ENCODE assay signal across 10 mouse cellular contexts in the genomic region with DNA sequence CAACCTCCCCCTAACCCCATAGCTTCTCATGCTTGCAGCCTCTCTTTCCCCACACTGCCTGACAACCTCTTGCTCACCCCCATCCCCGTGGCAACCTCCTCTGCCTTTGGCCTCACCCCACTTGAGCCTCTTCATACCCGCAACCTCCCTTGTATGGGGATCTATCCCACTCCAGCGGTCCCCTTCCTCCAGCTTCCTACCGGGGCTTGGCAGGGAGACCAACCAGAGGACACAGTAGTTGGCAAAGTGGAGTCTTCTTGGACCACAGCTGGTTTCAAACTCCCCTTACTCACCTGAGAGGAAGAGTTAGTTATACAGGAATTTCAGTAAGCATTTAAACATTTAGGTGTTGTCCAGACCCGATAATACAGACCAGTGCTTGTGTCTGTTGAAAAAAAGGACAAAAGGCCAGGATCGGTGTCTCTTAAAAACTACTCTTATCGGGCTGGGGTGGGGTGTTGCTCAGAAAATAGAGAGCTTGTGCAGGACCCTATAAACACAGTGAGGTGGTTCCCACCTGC. TPM values are rescaled to one million over a fixed set of nuclear protein-coding genes. Genes with fewer than 3 reads are reported as not detected.
DNase-seq lines count a peak whose midpoint lies in the region; ATAC-seq and TF ChIP-seq lines count a peak whose summit lies in the region.
"Had no signal": no experiment of that assay in that cellular context is flagged by ENCODE, and none has a peak within 500 bp of the region (broad histone marks: within the 10 kb centered on the region; RNA-seq: fewer than 3 reads in every experiment).

No protein-coding gene starts in this region.

- peaks cover 30% of the 10 kb centered on the region for H3K4me1 ChIP-seq in E14TG2a.4 (replicated peaks; ENCODE audit: low read depth, low read length)
- H3K4me1 ChIP-seq in forebrain, postnatal 0 days (ENCODE audit: insufficient read depth): no peaks in the 10 kb centered on the region
- H3K4me1 ChIP-seq in midbrain, embryonic 13.5 days (replicated peaks): peaks cover 25% of the 10 kb centered on the region

- H3K27ac ChIP-seq in forebrain, postnatal 0 days (ENCODE audit: low read depth, low read length): peak overlapping the region; percentile 78; the same call in 1 of the 2 replicates
- 0 out of 2 replicates have a peak overlapping the region, but pooled peaks have one; percentile 16 for H3K27ac ChIP-seq in midbrain, embryonic 13.5 days
- H3K27ac ChIP-seq: macrophage had no signal

- H3K27me3 ChIP-seq in E14TG2a.4 (ENCODE audit: insufficient read depth, low read length): peaks cover 43% of the 10 kb centered on the region
- H3K27me3 ChIP-seq in forebrain, postnatal 0 days (ENCODE audit: insufficient read depth, low read length): no peaks in the 10 kb centered on the region
- peaks cover 29% of the 10 kb centered on the region for H3K27me3 ChIP-seq in midbrain, embryonic 13.5 days

- peaks cover 5% of the 10 kb centered on the region; the same call in 1 of the 2 replicates for H3K9me3 ChIP-seq in E14TG2a.4 (ENCODE audit: low read length)
- no peaks in the 10 kb centered on the region for H3K9me3 ChIP-seq in forebrain, postnatal 0 days (ENCODE audit: low read length)
- H3K9me3 ChIP-seq in midbrain, embryonic 13.5 days: no peaks in the 10 kb centered on the region

- TF ChIP-seq CTCF in E14TG2a.4 (conservative IDR thresholded peaks at IDR 0.05; ENCODE audit: low read length): no peak
- no peak for TF ChIP-seq CTCF in forebrain, postnatal 0 days (IDR thresholded peaks at IDR 0.05; ENCODE audit: low read depth)

- no peak for ATAC-seq in forebrain, postnatal 0 days
- ATAC-seq in midbrain, embryonic 13.5 days: peak; percentile 29; the same call in 1 of the 2 replicates

- H3K4me3 ChIP-seq in E14TG2a.4 (replicated peaks; ENCODE audit: low read length): peak overlapping the region; percentile 41; the same call in 1 of the 2 replicates
- peak overlapping the region; percentile 46 for H3K4me3 ChIP-seq in forebrain, postnatal 0 days (ENCODE audit: low read depth, low read length)
- H3K4me3 ChIP-seq in midbrain, embryonic 13.5 days (replicated peaks): peak overlapping the region; percentile 50; the same call in 1 of the 2 replicates

- no peaks in the 10 kb centered on the region for H3K36me3 ChIP-seq in E14TG2a.4 (ENCODE audit: insufficient read depth, low read length)
- no peaks in the 10 kb centered on the region for H3K36me3 ChIP-seq in forebrain, postnatal 0 days (ENCODE audit: insufficient read depth)
- H3K36me3 ChIP-seq in midbrain, embryonic 13.5 days: no peaks in the 10 kb centered on the region

- H3K9ac ChIP-seq in forebrain, postnatal 0 days: peak overlapping the region; percentile 74; the same call in 1 of the 2 replicates
- peak overlapping the region; percentile 67; the same call in 1 of the 2 replicates for H3K9ac ChIP-seq in midbrain, embryonic 13.5 days (replicated peaks)

- peak overlapping the region; percentile 71 for H3K4me2 ChIP-seq in forebrain, postnatal 0 days (ENCODE audit: low read depth)
- peak overlapping the region; percentile 77 for H3K4me2 ChIP-seq in midbrain, embryonic 13.5 days (replicated peaks)

- 32% methylated on average over 7 of the region's 7 CpGs for WGBS in forebrain, postnatal 0 days
- 16% methylated on average over 7 of the region's 7 CpGs for WGBS in midbrain, embryonic 13.5 days

- peak; percentile 25 for DNase-seq in embryo, embryonic 10.5 days (ENCODE audit: low spot score)
- no peak for DNase-seq in embryo, embryonic 11 days
- no peak for DNase-seq in forebrain, postnatal 0 days
- no peak for DNase-seq in adrenal gland, adult 18-20 months (ENCODE audit: low spot score in 2 of 2)
- DNase-seq in layer of hippocampus, postnatal 36 days: no peak
- no peak for DNase-seq in adrenal gland, postnatal 10 days

RNA-seq across cellular contexts. Expression of a gene that starts 15.9 kb away (rescaled TPM):
- total RNA-seq in forebrain, postnatal 0 days (2014; rRNA removed): 0.15 and 0.24 TPM in 2 replicates
- polyA plus RNA-seq in forebrain, postnatal 0 days (2015; fragmentation: Nextera tagmentation; extraction: Ambion mirVana): 0.05 and 0.10 TPM in 2 replicates
- 0.09 TPM in 1 of 2 replicates, not detected in the other for polyA plus RNA-seq in midbrain, embryonic 13.5 days (2015; fragmentation: Nextera tagmentation; extraction: Ambion mirVana)
- not detected for total RNA-seq in adrenal gland, adult 18-20 months (2021)
- total RNA-seq in layer of hippocampus, postnatal 36 days (2021): not detected
- not detected for total RNA-seq in adrenal gland, postnatal 10 days (2021)
- polyA plus RNA-seq: macrophage had no signal

RNA-seq across cellular contexts. Expression of a gene that starts 28.1 kb away (rescaled TPM):
- total RNA-seq in forebrain, postnatal 0 days (2014; rRNA removed): not detected in 2 replicates
- not detected in 2 replicates for polyA plus RNA-seq in forebrain, postnatal 0 days (2015; fragmentation: Nextera tagmentation; extraction: Ambion mirVana)
- polyA plus RNA-seq in midbrain, embryonic 13.5 days (2015; fragmentation: Nextera tagmentation; extraction: Ambion mirVana): not detected in 2 replicates
- not detected for total RNA-seq in adrenal gland, adult 18-20 months (2021)
- not detected for total RNA-seq in layer of hippocampus, postnatal 36 days (2021)
- total RNA-seq in adrenal gland, postnatal 10 days (2021): not detected
- polyA plus RNA-seq: erythroblast, embryonic 14.5 days; macrophage had no signal

RNA-seq across cellular contexts. Expression of a gene that starts 35.8 kb away (rescaled TPM):
- 216 and 242 TPM in 2 replicates for total RNA-seq in forebrain, postnatal 0 days (2014; rRNA removed)
- polyA plus RNA-seq in forebrain, postnatal 0 days (2015; fragmentation: Nextera tagmentation; extraction: Ambion mirVana): 46.6 and 51.9 TPM in 2 replicates
- polyA plus RNA-seq in midbrain, embryonic 13.5 days (2015; fragmentation: Nextera tagmentation; extraction: Ambion mirVana): 81.0 and 94.8 TPM in 2 replicates
- 10 to 100 TPM; 36.2 to 36.6 TPM for total RNA-seq in adrenal gland, adult 18-20 months (2021)
- 10 to 100 TPM; 89.2 to 95.6 TPM for total RNA-seq in layer of hippocampus, postnatal 36 days (2021)
- 10 to 100 TPM; 40.7 to 52.3 TPM for total RNA-seq in adrenal gland, postnatal 10 days (2021)
